Mouse (Mus musculus) liver (tissue): ENCODE measurements around the gene Psmd11.

Experiments
- DNase-seq: peaks from one replicate; pipeline ENCODE4 v3.0.0-alpha.2; 2020; ENCODE audit warnings: mixed read lengths

Psmd11 gene

DNA sequence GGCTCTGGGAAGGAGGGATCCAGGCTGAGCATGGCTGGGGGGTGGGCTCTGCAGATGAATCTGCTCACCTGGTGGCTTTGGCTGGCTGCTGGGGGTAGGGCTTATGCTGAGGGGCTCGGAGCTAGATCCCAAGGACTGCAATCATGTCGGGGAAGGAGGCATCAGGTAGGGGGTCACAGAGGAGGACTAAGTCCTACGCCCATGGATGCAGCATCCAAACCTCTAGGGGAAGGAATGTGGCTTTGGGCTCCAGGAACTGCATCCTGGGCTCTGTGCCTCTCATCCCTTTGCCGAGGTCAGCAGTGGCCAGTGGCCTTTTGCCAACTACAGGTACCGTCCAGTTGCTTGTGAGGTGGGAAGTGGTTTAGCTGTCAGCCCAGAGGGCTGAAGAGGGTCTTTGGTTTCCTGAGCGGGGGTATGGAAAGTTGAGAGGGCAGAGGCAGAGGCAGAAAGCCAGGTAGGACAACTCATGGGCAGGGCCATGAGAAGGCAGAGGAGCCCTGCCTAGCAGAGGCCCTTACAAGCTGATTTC, 55.2 kb downstream of the Psmd11 start:
- DNase-seq, result no peak

DNA sequence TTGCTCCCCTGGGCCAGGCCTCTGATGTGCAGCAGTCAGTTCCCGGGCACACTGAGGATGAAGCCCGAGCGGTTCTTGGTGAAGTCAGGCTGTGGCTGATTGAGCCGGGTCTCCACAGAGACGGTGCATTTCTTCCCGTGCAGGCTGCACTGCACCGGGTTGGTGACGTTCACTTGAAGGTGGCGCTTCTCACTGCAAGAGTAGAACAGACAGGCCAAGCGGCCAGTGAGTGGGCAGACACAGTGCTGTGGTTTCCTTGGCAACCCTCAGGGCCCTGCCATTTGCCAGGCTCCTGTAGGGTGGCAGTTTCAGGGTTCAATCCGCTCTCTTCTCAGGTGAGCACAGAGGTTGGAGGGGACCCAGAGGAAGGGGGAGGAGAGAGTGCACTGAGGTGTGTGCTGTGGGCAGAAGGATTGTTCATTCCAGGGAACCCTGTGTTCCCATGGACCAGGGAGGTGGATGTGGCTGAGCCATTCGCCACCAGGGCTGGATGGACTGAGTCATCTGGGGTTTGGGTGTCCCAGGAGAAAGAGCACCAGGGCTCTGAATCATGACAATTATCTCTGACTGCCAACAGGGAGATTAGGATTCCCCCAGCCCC, 55.9 kb downstream of the Psmd11 start:
- no peak for DNase-seq

DNA sequence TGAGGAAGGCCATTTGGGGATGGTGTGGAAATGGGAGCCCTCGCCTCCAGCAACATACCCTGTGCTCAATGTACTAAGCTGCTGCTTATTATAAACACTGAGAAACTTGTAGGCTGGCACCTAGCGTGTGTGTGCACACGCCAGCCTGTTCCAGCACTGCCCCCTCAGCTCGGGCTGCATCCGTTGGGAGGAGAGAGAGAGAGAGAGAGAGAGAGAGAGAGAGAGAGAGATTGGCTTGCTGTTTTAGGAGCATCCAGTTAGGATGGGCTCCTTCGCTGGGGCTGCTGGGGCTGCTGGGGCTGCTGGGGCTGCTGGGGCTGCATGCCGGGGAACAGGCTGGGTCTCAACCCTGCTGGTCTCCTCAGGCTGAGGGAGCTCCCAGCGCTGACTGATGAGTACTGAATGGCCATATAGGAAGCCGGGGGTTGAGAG, 56.7 kb downstream of the Psmd11 start:
- DNase-seq, result no peak

DNA sequence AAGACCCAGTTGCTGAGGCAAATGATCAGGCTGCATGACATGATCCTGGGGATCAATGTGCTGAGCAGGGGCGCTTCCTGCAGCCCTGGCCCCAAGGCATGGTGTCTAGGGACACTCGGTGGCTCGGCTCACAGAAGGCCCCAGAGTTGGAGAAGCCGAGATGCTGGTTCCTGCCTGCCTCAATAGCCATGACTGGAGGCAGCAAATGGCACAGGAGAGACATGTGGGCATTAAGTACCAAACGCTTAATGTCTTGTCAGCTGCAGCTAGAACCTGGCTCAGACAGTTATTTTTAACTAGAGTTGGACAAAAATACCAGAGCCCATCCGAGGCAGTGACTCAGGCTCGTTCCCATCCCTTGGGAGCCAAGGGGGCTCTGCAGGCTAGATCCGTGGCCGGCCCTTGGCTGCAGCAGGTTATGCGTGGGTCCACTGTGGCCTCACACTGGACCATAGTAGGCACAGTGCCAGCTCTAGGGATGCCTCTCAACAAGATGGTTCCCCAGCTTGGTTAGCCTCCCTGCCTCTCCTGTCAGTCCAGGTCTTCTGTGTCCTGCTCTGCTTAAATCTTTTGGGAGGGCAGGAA, 57.3 kb downstream of the Psmd11 start:
- DNase-seq, result no peak

DNA sequence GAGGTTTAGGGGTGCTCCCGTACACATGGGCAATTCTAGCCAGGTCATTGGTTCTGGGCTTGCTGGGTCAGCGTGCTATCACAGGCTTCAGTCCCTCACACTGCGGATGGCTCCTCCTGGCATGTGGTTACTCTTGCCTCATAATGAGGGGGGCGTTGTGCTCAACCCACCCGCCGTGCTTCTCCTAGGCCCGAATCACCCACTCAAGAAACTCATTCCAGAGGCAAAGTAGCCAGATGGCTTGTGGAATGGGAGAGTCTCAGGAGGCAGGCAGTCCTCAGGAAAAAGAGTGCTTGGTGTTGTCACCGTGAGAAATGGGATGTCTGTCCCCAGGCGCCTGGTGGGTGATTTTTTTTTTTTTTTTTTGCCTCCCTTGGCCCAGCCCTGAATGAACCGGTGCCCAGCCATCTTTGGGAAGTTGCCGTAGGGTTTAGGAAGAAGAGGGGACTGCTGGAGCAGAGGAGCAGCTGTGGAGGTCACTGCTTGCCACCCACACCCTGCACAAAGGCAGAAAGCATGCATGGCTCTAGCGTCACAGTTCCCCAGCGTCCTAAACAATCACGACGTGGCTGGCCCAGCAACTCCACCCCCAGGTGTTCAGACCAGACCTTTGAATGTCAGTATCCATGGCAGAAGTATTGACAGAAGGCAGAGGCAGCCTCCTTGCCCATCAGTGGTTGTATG, 59.6 kb downstream of the Psmd11 start:
- no peak for DNase-seq

DNA sequence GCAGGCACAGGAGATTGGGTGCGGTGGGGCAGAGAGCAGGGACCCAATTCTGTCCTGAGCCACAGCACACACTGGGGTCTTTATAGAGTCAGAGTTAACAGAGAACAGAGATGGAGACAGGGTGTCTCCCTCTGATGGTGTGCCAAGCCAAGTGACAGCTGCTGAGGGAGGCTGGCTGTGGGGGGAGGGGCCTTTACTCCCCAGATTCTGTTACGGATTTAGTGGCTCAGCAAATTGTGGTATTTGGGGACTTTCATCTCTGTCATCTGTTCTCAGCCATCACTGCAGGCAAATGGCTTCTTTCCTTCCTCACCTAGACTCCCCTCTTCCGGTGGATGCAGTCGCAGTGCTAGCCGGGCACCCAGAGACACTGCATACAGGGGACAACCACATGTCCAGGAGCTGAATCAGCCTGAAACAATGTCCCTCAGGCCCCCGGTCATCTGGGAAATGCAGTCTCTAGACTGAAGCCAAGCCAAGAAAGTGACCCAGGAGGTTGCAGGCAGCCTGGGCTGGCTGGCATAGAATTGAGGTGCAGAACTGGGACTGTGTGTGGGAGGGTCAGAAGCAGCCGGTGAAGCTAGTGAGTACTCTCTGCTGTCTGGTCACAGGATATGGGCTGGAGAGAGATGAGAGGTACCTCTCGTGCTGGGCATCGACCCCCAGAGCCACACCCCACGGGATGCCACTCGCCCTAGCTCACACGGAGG, 60.9 kb downstream of the Psmd11 start:
- DNase-seq, result no peak

DNA sequence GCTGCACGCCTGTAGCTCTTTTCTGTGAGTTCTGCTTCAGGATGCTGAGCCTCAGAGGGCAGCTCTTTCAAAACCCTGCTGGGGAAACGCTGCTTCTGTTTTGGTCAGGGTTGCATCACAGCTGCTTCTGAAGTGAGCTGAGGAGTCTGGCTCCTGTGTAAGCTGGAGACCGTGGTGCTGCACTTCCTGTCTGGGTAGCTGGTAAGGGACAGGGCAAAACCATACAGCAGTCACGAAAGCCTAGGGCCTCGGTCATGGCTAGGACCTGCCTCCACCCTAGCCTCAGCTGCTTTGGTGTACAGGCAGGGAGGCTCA, 61.4 kb downstream of the Psmd11 start:
- peak; percentile 32 for DNase-seq

DNA sequence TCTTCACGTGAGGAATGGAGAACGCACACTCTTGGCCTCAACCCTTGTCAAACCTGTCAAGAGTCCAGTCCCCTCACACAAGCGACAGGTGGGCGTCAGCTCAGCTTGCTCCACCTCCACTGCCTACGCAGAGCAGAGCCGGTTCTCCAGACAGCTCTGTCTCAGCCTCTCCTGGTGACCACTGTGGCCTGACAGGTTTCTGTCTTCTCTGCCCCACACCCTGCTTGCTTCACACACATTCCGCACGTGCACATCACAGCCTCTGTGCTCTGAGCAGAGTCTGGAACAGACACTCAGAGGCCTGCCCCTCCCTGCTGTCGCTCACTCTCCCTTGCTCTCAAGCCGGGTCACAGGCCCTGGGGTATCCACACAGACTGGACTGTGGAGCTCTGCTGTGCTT, 62.4 kb downstream of the Psmd11 start:
- no peak for DNase-seq

DNA sequence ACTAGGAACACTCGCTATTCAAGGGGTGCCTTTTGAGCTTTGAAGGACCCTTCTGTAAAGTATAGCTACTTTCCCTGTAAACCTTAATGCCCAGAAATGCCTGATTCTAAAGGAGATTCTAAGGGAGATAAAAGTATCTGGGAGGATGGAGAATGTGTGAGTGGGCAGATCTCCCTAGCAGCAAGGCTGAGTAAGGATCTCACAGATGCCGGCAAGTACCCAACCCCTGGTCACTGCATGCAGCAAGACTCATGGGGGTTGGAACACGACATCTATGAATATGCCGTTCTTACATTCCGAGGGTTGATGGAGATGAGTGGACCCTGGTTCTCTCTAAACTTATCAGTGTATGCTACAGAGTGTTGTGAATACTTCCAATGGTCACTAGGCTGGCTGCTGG, 64.8 kb downstream of the Psmd11 start:
- no peak for DNase-seq

DNA sequence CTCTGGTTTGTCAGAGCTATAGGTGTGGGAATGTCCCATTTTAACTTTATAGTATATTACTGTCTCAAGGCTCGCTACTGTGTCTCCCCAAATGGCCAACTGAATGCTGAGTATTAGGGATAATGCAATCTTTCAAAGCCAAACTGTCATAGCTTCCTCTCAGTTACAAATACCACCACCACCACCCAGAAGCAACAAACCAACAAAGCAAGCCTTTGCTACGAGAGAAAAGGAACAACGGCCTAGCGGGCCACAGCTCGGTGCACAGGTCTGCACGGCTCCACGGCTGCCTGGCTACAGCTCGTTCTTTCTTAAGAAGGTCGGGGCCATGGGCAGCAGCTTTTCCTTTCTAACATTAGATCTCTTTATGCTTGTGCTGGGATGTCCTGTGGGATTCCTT, 66.4 kb downstream of the Psmd11 start:
- DNase-seq, result no peak

DNA sequence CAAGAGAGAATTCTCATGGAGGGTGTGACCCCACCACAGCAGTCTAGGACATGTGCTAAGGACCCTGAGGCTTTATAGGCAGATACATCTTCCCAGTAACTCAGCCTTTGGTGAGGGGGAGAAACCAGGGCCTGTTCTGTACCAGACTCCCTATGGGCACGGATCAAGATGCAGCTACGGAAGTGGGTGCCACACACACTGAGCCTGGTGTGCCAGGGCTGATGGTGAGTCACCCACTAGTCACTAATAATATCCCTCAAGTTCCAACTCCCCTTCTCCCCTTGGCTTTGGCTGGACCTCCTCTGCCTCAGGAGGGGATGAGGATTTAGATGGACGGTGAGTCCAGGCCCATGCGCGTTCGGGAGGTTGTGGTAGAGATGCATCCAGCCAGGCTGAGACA, 67.6 kb downstream of the Psmd11 start:
- DNase-seq, result no peak

DNA sequence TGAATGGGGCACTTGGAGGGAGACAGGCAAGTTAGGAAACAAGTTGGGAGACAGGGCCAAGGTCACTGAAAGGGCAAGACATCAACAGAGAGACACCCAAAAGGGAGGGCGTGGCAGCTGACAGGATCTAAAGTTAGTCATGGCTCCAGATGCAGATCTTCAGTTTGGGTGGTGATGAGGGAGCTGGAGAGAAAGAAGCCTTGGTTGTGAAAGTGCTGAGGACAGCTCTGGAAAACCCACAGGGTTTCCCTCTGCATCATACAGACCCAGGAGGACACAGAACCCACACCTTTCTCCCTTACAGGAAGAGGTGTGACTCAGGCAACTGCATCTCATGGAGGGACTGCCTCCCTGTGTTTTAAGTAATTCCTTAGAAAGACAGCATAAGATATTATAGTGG, 68.2 kb downstream of the Psmd11 start:
- DNase-seq, result no peak

DNA sequence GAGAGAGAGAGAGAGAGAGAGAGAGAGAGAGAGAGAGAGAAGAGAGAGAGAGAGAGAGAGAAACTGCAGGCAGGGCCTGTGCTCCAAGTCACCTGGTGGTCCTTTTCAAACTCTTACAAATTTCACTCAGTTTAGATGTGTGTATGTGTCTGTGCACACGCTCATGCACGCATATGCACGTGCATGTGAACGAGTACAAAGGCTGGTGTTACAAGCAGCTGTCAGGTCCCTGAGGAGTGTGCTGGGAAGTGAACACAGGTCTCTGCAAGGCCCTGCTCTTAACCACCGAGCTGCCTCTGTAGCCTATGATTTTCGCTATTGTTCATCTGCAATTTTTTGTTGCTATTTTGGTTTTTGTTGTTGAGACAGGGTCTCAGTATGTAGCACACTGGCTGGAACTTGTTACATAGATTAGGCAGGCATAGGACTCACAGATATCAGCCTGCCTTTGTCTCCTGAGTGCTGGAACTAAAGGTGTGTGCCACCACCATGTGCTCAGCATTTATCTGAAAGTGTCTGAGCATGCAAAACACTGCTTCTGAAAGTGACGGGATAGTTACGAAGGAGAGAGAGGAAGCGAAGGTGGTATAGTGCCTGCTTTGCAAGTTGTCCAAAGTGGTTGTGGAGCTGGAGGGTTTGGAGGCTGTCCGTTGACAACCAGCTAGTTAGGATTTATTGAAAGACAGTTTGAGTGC, 69.0 kb downstream of the Psmd11 start:
- no peak for DNase-seq

DNA sequence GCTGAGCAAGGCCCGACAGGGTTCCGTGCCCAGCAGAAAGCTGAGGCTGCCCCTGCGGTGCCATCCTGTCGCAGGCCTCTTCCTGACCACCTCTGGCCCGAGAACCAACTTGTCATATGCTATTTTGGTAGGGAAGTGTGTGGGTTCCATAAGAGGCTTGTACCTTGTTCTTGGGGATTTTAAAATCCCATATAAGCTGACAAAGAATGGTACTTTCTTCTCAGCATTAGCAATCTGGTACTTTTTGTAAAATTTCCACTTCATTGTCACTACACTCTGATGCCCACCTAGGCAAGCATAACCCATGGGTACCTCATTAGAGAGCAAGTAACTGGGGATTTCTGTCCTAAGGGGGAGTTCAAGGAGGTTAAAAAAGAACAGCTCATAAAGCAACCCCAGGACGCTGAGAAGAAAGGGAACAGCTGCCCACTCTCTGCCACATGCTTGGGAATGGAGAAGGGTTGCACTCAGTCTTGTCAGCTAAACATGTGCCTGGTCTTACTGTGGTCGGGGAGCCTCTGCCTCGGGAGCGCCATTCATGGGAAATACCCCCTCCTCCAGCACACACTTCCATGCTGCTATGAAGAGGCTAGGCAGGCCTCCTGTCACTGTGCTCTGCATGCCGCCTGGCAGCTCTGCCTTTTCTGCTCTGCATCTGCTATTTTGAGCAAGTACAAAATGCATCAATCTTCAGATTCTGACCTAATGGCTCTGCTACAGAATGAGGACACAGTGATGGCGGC, 70.1 kb downstream of the Psmd11 start:
- DNase-seq, result no peak

DNA sequence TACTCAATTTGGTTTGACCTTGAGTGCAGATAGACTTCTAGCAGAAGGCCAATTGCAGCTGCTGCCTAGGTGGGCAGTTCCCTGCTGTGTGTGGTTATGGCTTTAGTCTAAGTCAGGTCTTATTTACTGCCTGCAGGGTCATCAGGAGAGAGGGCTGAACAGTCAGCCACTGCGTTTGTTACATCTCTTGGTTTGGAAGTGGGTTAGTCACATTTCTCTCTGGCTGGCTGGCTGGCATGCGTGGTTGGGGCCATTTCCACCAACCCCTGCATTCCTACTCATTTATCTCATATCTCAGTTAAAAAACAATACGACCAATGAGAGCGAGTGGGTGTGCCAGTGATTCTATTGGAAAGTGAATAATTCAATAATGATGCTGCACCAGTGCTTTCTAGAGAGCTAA, 71.1 kb downstream of the Psmd11 start:
- DNase-seq, result no peak

DNA sequence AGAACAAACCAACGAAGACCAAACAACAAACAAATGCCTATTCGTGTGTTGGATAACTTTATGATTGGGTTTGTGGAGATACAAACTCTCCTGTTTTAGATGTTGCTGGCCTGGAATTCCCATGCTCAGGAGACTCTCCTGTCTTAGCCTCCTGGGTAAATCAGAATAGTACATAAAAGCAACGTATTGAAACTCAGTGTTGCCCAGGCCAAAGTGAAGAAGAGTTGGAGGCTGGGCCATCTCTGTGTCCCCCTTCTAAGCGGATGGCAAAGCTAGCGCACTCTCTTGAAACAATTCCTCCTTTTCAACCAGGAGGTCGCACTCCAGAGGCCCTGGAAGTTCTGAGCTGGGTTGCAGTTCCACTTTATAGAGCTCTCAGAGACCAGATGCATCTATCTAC, 74.9 kb downstream of the Psmd11 start:
- no peak for DNase-seq

DNA sequence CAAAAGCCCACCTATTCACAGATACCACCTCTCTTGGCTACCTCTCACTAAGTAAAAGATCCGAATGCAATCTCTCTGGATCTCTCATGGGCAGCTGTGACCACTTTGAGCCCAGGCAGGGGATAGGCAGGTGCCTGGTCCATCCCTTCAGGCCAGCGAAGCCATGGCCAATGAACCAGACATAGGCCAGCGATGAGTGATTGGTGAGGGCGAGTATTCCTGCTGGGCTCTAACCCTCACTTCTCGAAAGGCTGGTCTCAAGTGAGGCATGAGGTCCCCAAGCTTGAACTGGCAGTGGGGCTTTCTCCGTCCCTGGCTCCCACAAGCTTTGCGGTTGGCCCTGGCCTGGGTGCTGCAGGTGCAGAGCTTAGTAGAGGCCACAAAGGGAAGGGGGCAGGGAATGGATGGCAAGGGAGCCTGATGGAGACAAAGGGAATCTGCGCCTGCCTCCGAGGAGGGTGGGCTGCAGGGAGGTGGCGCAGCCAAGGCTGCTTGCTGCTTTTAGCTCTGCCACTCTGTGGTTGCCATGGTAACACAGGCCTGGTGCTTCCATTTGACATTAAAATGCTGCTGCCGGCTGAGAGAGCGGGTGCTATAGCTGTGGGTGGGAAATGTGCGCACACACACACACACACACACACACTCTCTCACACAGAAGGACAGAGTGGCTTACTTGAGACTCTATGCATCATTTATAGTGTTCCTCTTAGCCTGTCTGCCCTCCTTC, 75.5 kb downstream of the Psmd11 start:
- DNase-seq, result no peak

DNA sequence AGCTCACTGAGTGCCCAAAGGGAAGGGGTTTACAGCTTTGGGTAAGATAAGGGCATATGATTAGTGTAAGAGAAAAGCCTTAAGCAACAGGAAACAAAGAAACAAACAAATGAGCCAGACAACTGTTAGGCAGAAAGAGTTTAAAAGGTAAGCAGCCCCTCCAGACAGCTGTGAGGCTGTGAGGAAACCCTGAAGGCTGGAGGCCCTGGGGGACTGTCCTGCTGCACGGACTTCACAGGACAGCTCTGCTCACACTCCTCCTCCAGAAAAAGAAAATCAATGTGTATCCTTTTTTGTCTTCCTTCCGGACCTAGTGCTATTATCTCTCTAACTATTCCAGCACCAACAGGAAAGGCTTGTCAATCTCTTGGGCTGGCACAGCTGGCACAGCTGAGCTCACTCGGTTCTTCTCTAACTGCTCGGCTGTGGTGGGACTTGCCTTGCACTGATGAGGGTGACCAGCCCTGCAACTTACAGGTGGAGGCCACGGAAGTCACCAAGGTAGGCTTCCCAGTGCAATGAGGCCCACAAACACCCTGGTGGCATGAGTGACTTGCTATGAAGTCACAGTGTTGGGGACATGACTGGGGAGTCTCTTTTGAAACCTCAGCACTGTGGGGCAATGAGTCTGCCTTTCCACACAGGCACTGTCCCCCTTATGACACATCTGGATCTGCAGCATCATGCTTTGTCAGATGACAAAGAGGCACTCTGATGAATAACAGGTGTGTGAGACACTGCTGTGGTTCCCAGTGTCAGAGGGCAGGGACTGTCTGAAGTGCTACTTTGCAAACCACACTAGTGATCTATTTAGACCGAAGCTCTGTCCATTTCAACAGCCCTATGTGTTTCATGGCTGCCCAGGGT, 76.3 kb downstream of the Psmd11 start:
- DNase-seq, result no peak

DNA sequence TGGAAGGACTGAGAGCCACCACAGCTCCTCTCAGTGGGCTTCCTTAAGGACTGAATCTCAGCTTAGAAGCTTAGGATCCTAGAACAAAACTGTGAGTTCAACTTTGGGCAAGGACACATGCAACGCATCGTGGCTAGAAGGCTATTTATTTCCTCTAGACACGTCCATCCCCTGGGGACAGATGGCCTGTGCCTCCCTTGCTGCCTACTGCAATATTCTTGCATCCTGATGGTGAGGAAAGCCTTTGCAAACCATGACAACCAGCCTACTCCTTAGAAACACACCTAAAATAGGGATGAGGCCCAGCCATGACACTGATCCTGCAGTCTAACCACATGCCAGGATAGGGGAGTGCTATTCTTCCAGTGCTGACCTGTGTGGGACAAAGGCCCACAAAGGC, 77.2 kb downstream of the Psmd11 start:
- no peak for DNase-seq

DNA sequence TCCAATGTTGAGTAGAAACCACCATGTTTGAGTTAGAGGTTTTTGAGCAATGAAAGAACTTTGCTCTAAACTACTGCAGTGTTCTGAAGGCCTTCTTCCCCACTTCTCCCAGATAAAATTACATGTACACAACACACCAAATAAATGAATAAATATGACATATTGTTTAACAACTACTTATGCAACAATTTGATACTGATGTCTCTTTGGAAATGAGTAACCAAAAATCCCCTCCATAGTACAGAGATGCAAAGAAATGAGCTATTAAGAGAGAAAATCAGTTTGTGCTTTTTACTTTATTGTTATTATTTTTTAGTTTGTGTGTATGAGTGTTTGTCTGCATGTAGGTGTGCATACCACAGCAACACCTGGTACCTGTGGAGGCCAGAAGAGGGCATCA, 78.1 kb downstream of the Psmd11 start:
- DNase-seq, result no peak

DNA sequence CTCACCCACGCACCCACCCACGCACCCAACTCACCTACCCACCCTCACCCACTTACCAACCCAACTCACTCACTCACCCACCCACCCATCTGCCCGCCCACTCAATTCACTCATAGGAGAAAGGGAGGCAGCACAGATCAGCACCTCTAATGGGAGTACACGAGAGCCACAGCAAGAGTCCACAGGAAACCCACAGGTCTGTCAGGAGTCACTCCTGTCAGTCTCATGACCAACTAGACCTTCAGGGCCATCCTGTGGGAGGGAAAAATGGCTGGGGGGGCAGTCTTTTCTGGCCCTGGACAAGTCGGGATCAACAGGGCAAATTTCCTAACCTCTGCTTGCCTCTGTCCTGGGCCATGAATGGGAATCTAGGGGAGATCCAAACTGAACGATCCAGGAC, 79.4 kb downstream of the Psmd11 start:
- DNase-seq, result no peak
